Mouse (Mus musculus) CH12.LX (cell line): ENCODE results near the gene Zbtb38.

Experiments
- MAFK ChIP-seq: IDR thresholded peaks from 2 replicates; pipeline ENCODE4 v1.6.1; 2011; ENCODE audit warnings: low read length, improper control_type of control experiment; ENCODE audit not compliant: insufficient replicate concordance
- PAX5 ChIP-seq: IDR thresholded peaks from 2 replicates; pipeline ENCODE4 v1.6.1; 2012; ENCODE audit warnings: low read length, inconsistent platforms, mixed read lengths
- POLR2AphosphoS2 ChIP-seq: IDR thresholded peaks from 2 replicates; pipeline ENCODE4 v1.6.1; 2011; ENCODE audit warnings: low read depth, low read length, improper control_type of control experiment
- RAD21 ChIP-seq: IDR thresholded peaks from 2 replicates; pipeline ENCODE4 v1.6.1; 2011; ENCODE audit warnings: low read depth, mild to moderate bottlenecking, low read length, improper control_type of control experiment, moderate library complexity
- SMC3 ChIP-seq: IDR thresholded peaks from 2 replicates; pipeline ENCODE4 v1.6.1; 2011; ENCODE audit warnings: low read depth, low read length, improper control_type of control experiment
- TCF12 ChIP-seq: IDR thresholded peaks from 2 replicates; pipeline ENCODE4 v1.6.1; 2014; ENCODE audit warnings: low read depth, mild to moderate bottlenecking, inconsistent platforms, low read length, improper control_type of control experiment

- TF ChIP-seq PAX5 (no peak), TCF12 (no peak), RAD21 (no peak), MAFK (no peak), POLR2AphosphoS2 (no peak), SMC3 (no peak)
These were observed 107.8 kb downstream of the Zbtb38 start for GRCm38 (mm10) chr9:96644840-96645239.
